Mouse (Mus musculus) liver, adult 2 months (tissue): ENCODE data around the gene Rita1.

Source experiments
- CTCF ChIP-seq: fragments of 200-500 bp; IDR thresholded peaks from 2 replicates; pipeline ENCODE4 v1.5.1; 2011; ENCODE audit warnings: low read depth, low read length, control low read depth
- POLR2A ChIP-seq: fragments of 200-500 bp; IDR thresholded peaks from 2 replicates; pipeline ENCODE4 v1.6.1; 2011; ENCODE audit warnings: low read length, control low read depth; ENCODE audit not compliant: insufficient read depth; ENCODE audit errors: extremely low read depth

DNA sequence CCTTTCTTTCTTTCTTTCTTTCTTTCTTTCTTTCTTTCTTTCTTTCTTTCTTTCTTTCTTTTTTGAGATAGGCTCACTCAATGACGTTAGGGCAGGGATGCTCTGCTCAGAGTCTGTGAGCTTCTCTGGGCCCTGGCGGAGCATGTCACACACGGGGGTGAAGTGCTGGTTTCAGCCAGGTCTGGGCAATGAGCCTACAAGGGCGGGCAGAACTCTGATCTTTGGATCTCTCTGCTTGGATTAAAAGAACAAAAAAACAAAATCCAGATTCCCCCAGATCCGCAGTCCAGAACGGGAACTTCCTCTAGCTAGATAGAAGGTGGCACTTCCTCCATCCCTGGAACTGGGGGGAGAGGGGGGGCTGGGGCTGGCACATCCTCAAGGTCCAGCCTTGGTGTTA is 33.5 kb upstream of the Rita1 start:
- TF ChIP-seq POLR2A, result no peak
- no peak for TF ChIP-seq CTCF
